Mouse (Mus musculus): ENCODE data around the gene Olfr514.
"Not testable (repeated sequence)": the region's sequence is repeated elsewhere in the genome, so short reads cannot be mapped to it uniquely, and the experiment has no call there.

The Olfr514 gene

DNA sequence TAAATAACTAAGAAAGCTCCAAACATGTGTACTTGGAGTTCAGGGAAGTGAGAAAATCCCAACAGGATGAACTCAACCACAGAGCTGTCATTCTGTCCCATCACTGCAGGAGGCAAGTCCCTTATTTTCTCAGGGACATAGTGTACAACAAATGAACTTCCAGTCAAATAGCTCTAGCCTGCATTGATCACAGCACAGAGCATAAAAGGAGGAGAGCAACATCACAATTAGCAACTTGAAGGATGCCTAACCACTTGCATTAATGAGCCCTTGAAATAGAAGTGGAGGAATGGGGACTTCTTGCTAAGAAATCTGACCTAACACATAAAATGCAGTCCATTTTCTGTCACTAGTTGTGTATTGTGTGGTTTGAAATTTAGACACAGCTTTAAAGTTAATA lies at the start of gene Olfr514:
TSS of gene Olfr514 (minus strand) at position 101 of the 400 bp plus-strand sequence.
- DNase-seq (ENCODE audit: low spot score in 2 of 2), result no peak

DNA sequence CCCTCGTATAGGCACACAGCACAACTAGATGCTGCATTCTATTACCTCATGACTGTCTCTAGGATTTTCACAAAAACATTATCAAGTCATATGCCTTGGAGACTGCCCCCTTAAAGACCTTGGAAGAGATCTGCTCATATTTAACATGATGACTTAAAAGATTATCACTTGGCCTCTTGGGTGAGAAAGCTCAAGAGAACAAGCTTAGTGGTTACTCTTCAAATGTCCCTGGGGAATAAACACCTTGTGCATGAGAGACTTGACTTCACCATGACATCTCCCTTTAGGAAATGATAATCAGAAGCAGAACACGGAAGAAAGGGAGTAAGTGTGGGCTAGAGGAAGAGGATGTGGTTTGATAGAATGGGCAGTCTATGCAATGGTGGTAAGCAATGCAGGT lies 46.5 kb upstream of the Olfr514 start, which contains the start of gene Olfr517:
TSS of gene Olfr517 (minus strand) at position 101 of the 400 bp plus-strand sequence.
- no peak for DNase-seq (ENCODE audit: low spot score in 2 of 2)

DNA sequence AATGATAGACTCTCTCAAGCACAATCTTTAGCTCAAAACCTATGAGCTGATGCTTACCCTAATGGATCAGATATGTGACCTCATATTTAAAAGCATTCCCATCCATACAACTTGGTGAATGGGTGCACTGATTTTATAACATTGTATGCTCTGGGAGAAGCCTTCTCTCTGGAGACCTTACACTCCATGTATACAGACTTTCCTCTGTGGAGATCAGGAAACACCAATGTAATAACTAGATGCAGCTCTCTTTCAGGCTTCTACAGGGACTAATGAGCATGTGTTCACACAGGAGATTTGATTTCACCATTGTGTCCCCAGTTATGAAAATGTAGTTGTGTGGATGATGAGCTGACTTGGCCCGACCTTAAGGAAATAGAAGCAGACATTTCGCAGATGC lies 24.6 kb upstream of the Olfr514 start, which contains the start of gene Olfr516:
TSS of gene Olfr516 (minus strand) at position 101 of the 400 bp plus-strand sequence.
- DNase-seq (ENCODE audit: low spot score in 2 of 2), result no peak

DNA sequence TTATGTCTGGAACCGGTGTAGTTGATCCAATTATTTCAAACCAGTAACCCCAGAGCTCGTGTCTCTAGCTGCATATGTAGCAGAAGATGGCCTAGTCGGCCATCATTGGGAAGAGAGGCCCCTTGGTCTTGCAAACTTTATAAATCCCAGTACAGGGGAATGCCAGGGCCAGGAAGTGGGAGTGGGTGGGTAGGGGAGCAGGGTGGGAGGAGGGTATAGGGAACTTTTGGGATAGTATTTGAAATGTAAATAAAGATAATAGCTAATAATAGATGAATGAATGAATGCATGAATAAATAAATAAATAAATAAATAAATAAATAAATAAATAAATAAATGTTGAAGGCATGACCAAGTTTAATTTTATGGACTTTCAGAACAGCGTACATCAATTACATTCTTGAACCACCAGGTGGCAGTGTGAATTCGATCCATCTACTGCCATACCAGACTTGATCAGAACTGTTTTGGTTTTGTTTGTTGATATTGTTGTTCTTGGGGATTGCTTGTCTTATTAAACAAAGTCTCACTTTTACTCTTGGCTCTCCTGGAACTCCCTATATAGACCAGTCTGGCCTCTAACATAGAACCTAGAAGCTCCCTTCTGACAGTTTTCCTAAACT lies 11.1 kb downstream of the Olfr514 start:
- DNase-seq (ENCODE audit: low spot score in 2 of 2), result not testable (repeated sequence)

- DNase-seq (ENCODE audit: low spot score in 2 of 2), result no peak
Observed at GRCm38 (mm10) chr7:108797205-108797933, 28.4 kb downstream of the Olfr514 start.

Data from urinary bladder, adult 18-20 months (tissue).